ENCODE assay signal across 22 mouse cellular contexts in the genomic region with DNA sequence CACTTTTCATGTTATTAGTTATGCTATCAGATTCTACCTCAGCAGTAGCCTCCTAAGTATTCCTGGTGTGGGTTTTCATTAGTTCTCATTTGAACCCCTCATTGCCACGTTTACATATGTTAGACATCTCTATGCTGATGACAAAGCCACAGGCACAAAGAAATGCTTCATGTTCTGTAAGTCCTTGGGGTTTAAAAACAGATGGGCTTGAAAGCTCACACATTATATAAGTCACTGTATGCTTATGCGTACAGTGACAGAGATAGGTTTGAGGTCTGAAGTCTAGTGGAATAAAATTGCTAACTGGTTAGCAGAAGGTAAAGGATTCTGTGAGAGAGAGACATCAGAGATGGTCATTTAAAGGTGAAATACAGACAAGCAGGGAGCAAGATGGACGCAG.
"Had no signal": no experiment of that assay in that cellular context is flagged by ENCODE, and none has a peak within 500 bp of the region (broad histone marks: within the 10 kb centered on the region; RNA-seq: fewer than 3 reads in every experiment).

No protein-coding gene starts in this region.

- ATAC-seq: hindbrain, embryonic 16.5 days; hindbrain, postnatal 0 days; inflammation-experienced regulatory T-cells, adult 6 months; intestine, embryonic 15.5 days; intestine, embryonic 16.5 days; intestine, postnatal 0 days had no signal

- DNase-seq: heart, postnatal 10 days; heart, postnatal 14 days; heart, postnatal 36 days; heart, postnatal 4 days; kidney, adult 11 months; kidney, adult 18-20 months; kidney, adult 2 months; kidney, adult 8-10 months; kidney, adult 9 months; kidney, postnatal 10 days; kidney, postnatal 14 days; kidney, postnatal 25 days; kidney, postnatal 36 days; kidney, postnatal 4 days; layer of hippocampus, adult 9-11 months; layer of hippocampus, postnatal 36 days had no signal
